Mouse (Mus musculus) kidney, embryonic 15.5 days (tissue): ENCODE measurements around the gene Fasn. TPM values are rescaled to one million over a fixed set of nuclear protein-coding genes. Genes with fewer than 3 reads are reported as not detected.
"Not testable (repeated sequence)": the region's sequence is repeated elsewhere in the genome, so short reads cannot be mapped to it uniquely, and the experiment has no call there.

Source experiments
- ATAC-seq: fragments of 200-750 bp; cut with Nextera tagmentation; replicated peaks from 2 replicates; pipeline ENCODE4 v1.8.0; 2017; ENCODE audit warnings: moderate TSS enrichment; ENCODE audit not compliant: low FRiP score
- H3K27ac ChIP-seq: fragments of 300-500 bp; sonication (generic); 2 replicates; pipeline ENCODE4 v1.5.1; 2015; ENCODE audit warnings: mild to moderate bottlenecking, inconsistent platforms
- H3K27me3 ChIP-seq: fragments of 300-500 bp; sonication (generic); 2 replicates; pipeline ENCODE4 v1.6.1; 2015; ENCODE audit warnings: inconsistent platforms
- H3K36me3 ChIP-seq: fragments of 300-500 bp; sonication (generic); 2 replicates; pipeline ENCODE4 v1.6.1; 2015; ENCODE audit warnings: inconsistent platforms
- H3K4me1 ChIP-seq: fragments of 300-500 bp; sonication (generic); 2 replicates; pipeline ENCODE4 v1.6.1; 2015; ENCODE audit warnings: inconsistent platforms
- H3K4me2 ChIP-seq: fragments of 300-500 bp; sonication (generic); 2 replicates; pipeline ENCODE4 v1.6.1; 2015; ENCODE audit warnings: moderate library complexity, mild to moderate bottlenecking, inconsistent platforms
- H3K4me3 ChIP-seq: fragments of 300-500 bp; sonication (generic); replicated peaks from 2 replicates; pipeline ENCODE4 v1.5.1; 2015; ENCODE audit warnings: mild to moderate bottlenecking, inconsistent platforms
- H3K9ac ChIP-seq: fragments of 300-500 bp; sonication (generic); 2 replicates; pipeline ENCODE4 v1.6.1; 2015; ENCODE audit warnings: mild to moderate bottlenecking, inconsistent platforms
- H3K9me3 ChIP-seq: fragments of 300-500 bp; sonication (generic); replicated peaks from 2 replicates; pipeline ENCODE4 v1.6.1; 2016; ENCODE audit warnings: inconsistent platforms
- WGBS: fragments of 180-500 bp; shearing (Covaris S2); methylation state at CpG from one replicate; pipeline ENCODE4 v1.1.7; 2015; ENCODE audit warnings: mixed read lengths; 5-methylcytosine and 5-hydroxymethylcytosine counted together
- polyA plus RNA-seq: library from polyadenylated mRNA; unstranded; fragments of >200 nt; fragmentation: Nextera tagmentation; extraction: Ambion mirVana; gene quantifications from 2 replicates; pipeline ENCODE4 v1.2.1, GENCODE M21; 2015

The Fasn gene
- polyA plus RNA-seq, 1 experiment from 2014 or later: 51.8 TPM

DNA sequence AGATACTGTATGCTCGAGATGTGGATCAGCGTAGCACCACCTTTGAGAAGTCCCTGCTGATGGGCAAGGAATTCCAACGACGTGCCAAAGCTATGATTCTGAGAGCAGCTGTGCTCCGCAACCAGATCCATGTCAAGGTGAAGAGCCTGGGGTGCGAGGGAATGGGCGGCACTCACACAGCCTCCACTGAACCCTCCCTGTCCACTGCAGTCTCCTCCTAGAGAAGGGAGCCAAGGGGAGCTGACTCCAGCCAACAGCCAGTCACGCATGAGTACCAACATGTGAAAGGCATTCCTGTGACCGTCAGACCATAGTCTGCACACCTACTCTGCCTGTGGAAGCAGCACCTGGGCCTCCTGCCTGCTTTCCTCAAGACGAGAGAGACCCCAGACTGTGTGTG is 35.9 kb downstream of the Fasn start:
- not testable (repeated sequence) for H3K27ac ChIP-seq, H3K4me2 ChIP-seq, H3K9me3 ChIP-seq, H3K27me3 ChIP-seq, H3K4me3 ChIP-seq, H3K9ac ChIP-seq, ATAC-seq
- peaks cover 75% of the 10 kb centered on the region for H3K36me3 ChIP-seq
- peaks cover 24% of the 10 kb centered on the region for H3K4me1 ChIP-seq
- WGBS: 64% methylated on average over 10 of the region's 10 CpGs

DNA sequence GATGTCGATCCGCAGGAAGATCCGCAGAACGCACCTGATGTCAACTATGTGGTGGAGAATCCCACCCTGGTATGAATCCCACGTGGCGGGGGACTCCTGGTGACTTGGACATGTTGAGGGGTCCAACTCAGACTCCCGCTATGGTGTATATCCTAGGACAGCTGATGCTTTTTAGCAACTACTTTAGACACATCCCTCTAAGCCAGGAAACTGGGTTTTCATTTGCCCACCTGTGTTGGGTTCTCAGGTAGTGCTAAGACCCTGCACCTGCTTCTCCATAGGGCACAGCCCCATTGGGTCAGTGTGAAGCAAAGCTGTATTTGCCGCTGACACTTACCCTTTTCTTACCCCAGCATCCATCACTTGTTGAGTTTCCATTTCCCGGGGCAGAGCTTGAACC is 39.2 kb downstream of the Fasn start:
- H3K9me3 ChIP-seq: no peaks in the 10 kb centered on the region

DNA sequence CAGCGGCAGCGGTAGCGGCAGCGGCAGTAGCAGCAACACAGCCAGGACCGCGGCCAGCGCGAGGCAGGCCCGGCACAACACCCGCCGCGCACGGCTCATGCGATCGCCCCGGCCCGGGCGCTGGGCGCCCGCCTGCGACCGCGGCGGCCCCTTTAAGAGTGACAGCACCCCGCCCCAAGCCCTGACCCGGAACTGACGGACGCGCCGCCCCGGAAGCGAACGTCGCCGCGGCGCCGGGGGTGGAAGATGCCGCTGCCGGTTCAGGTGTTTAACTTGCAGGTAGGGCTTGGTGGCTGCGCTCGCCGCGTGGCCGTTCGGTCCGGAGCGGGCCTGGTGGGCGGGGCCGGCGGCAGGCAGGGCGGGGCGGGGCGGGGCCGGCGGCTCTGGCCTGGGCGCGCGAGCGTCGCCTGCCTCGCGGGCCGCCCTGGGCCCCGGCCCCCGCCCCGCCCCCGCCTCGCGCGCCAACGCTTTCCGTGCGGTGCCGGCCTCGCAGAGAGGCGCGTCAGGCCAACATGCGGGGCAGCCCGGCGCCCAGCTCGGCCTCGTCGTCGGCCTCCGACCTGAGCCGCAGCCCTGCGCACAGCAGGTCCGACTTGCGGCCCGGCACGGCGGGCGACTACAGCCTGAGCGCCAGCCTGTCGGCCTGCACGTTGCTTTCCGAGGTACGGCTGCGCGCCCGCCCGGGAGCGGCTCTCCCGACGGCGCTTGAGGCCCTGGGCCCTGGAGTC is 40.1 kb downstream of the Fasn start, which contains the start of the genes Rfng and Gps1:
Gene Rfng, minus strand, starts transcription at position 144 of the 728 bp plus-strand sequence.
Gene Gps1, plus strand, starts transcription at position 209 of the 728 bp plus-strand sequence.
- H3K4me1 ChIP-seq: peaks cover 25% of the 10 kb centered on the region
- H3K9ac ChIP-seq: peak within 1 kb of the TSS; percentile 87
- H3K9me3 ChIP-seq: no peaks in the 10 kb centered on the region
- H3K4me3 ChIP-seq: peak within 1 kb of the TSS; percentile 97
- peak within 1 kb of the TSS; percentile 84 for H3K27ac ChIP-seq
- peak; percentile 78 for ATAC-seq
- H3K4me2 ChIP-seq: peak within 1 kb of the TSS; percentile 94
- 0 out of 2 replicates have a peak, but pooled peaks cover 6% of the 10 kb centered on the region for H3K27me3 ChIP-seq
- H3K36me3 ChIP-seq: peaks cover 46% of the 10 kb centered on the region
- WGBS: under 1% methylated on average over 98 of the region's 107 CpGs

More for the DNA sequence above, 39.2 kb downstream of the Fasn start:
- Histone ChIP-seq H3K4me3 (peak overlapping the region; percentile 97), H3K4me1 (peaks cover 25% of the 10 kb centered on the region), H3K27ac (peak overlapping the region; percentile 84), H3K36me3 (peaks cover 54% of the 10 kb centered on the region), H3K9ac (peak overlapping the region; percentile 87), H3K27me3 (0 out of 2 replicates have a peak, but pooled peaks cover 6% of the 10 kb centered on the region), H3K4me2 (peak overlapping the region; percentile 94)
- no peak for ATAC-seq
- 35% methylated on average over 9 of the region's 9 CpGs for WGBS

DNA sequence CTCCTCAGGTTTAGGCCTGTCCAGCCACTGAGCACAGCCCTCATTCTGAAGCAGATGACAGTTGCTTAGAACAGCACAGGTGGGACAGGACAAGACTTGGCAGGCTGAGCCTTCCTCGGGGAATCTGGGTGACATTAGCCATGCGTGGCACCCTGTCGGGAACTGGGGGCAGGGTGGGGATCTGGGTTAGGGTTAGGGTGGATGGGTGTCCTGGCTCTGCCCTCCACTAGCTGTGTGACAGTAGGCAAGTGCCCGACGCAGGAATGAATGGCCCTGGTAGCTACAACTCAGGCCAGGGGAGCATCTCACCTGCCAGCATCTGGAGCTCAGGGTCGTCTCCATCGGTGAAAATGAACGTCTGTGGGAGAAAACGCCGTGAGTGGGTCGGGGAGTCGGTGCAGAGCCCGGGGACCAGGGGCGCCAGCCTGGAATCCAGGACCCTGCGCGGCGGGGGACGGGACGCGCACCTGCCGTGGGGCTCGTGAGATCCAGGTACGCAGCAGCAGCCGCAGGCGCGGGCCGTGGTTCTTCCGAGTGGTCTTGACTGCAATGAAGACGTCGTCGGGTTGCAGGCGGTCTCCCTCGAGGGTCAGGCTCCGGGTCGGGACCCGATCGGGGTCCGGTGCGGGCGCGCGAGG is 40.8 kb downstream of the Fasn start:
- H3K4me1 ChIP-seq: peaks cover 25% of the 10 kb centered on the region

DNA sequence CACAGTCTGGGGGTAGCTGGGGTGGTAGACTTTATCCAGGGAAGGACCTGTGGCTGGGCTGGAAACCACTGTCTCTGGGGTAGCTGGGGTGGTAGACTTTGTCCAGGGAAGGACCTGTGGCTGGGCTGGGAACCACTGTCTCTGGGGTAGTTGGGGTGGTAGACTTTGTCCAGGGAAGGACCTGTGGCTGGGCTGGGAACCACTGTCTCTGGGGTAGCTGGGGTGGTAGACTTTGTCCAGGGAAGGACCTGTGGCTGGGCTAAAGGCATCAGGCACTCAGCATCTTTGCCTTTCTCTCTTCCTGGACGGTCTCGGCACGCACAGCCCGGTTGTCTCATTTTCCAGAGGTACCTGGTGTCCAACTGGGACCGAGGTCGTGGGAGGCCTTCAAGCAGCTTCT is 43.0 kb downstream of the Fasn start:
- not testable (repeated sequence) for H3K9me3 ChIP-seq, H3K27me3 ChIP-seq, H3K4me2 ChIP-seq, H3K27ac ChIP-seq, H3K9ac ChIP-seq, H3K4me3 ChIP-seq, ATAC-seq
- 96% methylated on average over 6 of the region's 6 CpGs for WGBS
- Histone ChIP-seq H3K36me3 (peaks cover 20% of the 10 kb centered on the region), H3K4me1 (peaks cover 30% of the 10 kb centered on the region)

More for the DNA sequence above, 40.8 kb downstream of the Fasn start:
- Histone ChIP-seq H3K27ac (peak overlapping the region; percentile 84), H3K9me3 (no peaks in the 10 kb centered on the region), H3K4me2 (peak overlapping the region; percentile 94), H3K4me3 (peak overlapping the region; percentile 97), H3K9ac (peak overlapping the region; percentile 87), H3K36me3 (peaks cover 41% of the 10 kb centered on the region), H3K27me3 (0 out of 2 replicates have a peak, but pooled peaks cover 6% of the 10 kb centered on the region)
- ATAC-seq: 0 out of 2 replicates have a peak, but pooled peaks have one; percentile 0
- 2% methylated on average over 42 of the region's 42 CpGs for WGBS

DNA sequence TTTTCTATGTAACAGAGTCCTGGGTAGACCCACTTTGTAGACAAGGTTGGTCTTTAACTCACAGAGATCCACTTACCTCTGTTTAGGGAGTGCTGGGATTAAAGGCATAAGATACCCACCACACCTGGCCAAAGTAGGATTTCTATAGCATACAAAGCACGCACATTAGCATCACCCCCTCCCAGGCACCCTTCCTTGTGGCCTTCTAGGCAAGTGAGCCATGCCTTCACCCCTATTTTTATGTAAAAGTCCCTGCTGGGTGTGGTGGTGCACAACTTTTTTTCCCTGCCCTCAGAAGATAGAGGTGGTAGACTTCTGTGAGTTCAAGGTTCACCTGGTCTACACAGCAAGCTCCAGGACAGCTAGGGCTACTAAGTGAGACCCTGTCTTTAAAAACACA is 44.5 kb downstream of the Fasn start:
- Histone ChIP-seq H3K27me3 (0 out of 2 replicates have a peak, but pooled peaks cover 6% of the 10 kb centered on the region), H3K4me1 (peaks cover 22% of the 10 kb centered on the region), H3K4me2 (no peak overlapping the region), H3K4me3 (no peak overlapping the region), H3K36me3 (peaks cover 13% of the 10 kb centered on the region), H3K27ac (no peak overlapping the region), H3K9ac (no peak overlapping the region), H3K9me3 (no peaks in the 10 kb centered on the region)
- WGBS: 97% methylated on average over 1 of the region's 1 CpGs
- no peak for ATAC-seq

DNA sequence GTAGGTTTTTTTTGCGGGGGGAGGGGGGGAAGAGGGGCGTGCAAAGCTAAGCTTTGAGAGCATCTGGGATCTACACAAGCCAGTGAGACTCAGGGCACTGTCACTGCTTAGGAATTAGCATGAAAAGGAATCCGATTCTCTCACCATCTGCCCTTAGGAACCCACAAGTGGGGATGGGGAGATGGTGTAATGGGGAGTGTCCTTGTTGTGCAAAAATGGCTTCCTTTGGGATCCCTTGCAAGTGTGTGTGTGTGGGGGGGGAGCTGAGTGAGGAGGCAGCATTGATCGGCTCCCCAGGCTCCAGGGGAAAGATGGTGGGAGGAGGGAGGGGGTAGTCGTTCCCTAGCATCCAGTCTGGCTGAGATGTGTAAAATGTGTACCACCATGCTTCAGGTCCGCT is 47.2 kb downstream of the Fasn start:
- no peak overlapping the region for H3K4me2 ChIP-seq
- H3K9ac ChIP-seq: no peak overlapping the region
- no peak for ATAC-seq
- no peak overlapping the region for H3K27ac ChIP-seq
- H3K27me3 ChIP-seq: no peaks in the 10 kb centered on the region; the same call in 1 of the 2 replicates
- H3K4me3 ChIP-seq: no peak overlapping the region
- H3K9me3 ChIP-seq: no peaks in the 10 kb centered on the region
- H3K36me3 ChIP-seq: peaks cover 10% of the 10 kb centered on the region
- H3K4me1 ChIP-seq: peaks cover 10% of the 10 kb centered on the region; the same call in 1 of the 2 replicates
- WGBS: 42% methylated on average over 6 of the region's 6 CpGs

DNA sequence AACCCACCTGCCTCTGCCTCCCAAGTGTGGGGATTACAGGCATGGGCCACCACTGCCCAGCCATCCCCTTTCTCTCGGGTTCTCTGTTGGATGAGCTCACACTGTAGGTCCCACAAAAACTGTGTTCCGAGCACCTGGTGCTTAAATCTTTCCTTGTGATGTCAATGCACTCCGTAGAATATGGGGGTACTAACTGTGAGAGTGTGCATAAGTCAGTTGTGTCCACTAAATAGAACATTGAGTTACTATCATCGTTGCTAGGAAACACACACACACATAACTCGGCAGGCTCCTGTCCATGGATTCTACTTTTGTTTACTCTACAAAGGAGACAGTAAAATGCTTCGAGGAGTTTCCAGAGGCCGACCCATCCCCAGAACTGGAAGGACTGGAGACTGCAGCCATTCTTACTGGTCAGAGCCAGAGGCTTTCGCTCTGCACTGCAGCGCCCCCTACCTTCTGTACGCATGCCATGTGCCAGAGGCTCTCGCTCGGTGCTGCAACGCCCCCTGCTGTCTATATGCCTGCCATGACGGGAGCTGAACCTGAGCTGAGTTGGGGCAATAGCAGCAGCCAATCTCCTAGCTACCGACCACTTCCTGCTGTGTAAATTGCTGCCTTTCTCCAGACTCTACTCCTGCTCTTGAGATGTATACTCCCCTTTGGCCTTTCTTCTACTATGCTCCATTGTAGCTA is 48.4 kb downstream of the Fasn start:
- Histone ChIP-seq H3K27me3 (no peaks in the 10 kb centered on the region; the same call in 1 of the 2 replicates), H3K9me3 (no peaks in the 10 kb centered on the region), H3K4me3 (no peak overlapping the region), H3K4me1 (peaks cover 10% of the 10 kb centered on the region; the same call in 1 of the 2 replicates), H3K9ac (no peak overlapping the region), H3K4me2 (peak overlapping the region; percentile 10; the same call in 1 of the 2 replicates), H3K27ac (no peak overlapping the region), H3K36me3 (peaks cover 9% of the 10 kb centered on the region)
- WGBS: 24% methylated on average over 15 of the region's 15 CpGs
- ATAC-seq: peak; percentile 82

DNA sequence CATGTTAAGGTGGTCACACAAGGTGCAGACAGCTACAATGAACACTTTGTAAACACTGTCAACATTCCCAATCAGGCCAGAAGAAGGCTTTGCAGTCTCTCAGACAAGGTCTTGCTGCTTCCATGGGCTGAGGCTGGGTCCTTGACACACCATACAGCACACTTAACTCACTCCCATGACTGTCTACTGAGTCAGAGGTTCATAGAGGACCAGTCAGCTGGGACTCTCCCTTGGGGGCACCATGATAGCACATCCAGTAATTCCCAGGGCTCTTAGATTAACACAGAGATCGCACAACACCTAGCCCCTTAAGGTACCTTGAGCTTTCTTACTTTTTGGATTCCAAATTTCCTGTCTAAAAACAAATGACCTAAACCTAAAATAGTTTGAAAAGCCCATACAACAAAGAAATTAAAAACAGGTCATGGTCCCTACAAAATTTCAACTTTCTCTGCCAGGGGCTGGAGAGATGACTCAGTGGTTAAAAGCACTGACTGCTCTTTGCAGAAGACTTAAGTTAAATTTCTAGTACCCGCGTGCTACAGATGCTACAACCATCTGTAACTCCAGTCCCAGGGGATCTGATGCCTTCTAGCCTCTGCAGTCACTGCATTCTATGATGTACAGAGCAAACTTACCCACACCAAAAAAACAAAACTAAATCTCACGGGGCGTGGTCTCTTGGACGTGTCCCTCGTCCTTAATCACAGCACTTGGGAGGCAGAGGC is 50.7 kb downstream of the Fasn start:
- WGBS: 90% methylated on average over 7 of the region's 7 CpGs
- Histone ChIP-seq H3K4me1 (peaks cover 10% of the 10 kb centered on the region; the same call in 1 of the 2 replicates), H3K4me2 (no peak overlapping the region), H3K36me3 (no peaks in the 10 kb centered on the region), H3K9me3 (no peaks in the 10 kb centered on the region), H3K9ac (no peak overlapping the region), H3K27ac (no peak overlapping the region), H3K4me3 (no peak overlapping the region), H3K27me3 (no peaks in the 10 kb centered on the region; the same call in 1 of the 2 replicates)
- no peak for ATAC-seq

DNA sequence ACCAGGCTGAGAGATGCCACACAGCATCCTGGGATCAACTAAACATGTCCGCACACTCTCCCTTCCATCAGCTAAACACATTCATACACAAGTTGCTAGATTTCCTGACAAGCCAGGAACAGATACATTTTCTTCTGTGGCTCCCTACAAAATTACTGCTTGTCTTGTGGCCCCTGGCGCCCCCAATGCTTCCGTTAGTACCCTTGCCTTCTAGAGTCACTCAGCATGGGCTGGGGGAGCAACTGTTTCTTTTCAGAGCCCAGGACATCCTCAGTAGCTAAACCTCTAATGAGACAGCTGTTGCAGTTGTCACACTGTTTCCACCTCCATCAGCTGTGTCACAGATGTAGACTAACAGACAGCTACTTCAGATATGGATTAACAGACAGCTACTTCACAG is 51.6 kb downstream of the Fasn start:
- H3K4me3 ChIP-seq: no peak overlapping the region
- H3K9me3 ChIP-seq: no peaks in the 10 kb centered on the region
- H3K27me3 ChIP-seq: no peaks in the 10 kb centered on the region; the same call in 1 of the 2 replicates
- no peak overlapping the region for H3K27ac ChIP-seq
- H3K4me2 ChIP-seq: no peak overlapping the region
- H3K4me1 ChIP-seq: peaks cover 13% of the 10 kb centered on the region; the same call in 1 of the 2 replicates
- H3K9ac ChIP-seq: no peak overlapping the region
- no peak for ATAC-seq
- no peaks in the 10 kb centered on the region for H3K36me3 ChIP-seq
- 76% methylated on average over 3 of the region's 3 CpGs for WGBS

DNA sequence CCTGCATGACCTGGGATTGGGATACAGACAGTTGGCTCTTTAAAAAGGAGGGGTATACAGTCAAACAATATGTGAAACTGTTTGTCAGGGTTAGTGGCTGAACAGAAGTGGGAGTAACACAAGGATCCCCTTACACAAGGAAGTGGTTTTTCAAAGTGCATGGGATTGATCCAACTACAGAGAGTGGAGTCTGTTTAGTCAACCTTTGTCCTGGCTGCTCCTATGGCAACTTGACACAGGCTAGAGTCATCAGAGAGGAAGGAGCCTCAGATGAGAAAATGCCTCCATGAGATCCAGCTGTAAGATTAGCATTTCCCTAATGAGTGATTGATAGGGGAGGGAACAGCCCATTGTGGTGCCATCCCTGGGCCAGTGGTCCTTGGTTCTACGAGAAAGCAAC is 56.1 kb downstream of the Fasn start:
- no peaks in the 10 kb centered on the region for H3K36me3 ChIP-seq
- WGBS: 25% methylated on average over 1 of the region's 1 CpGs
- peaks cover 5% of the 10 kb centered on the region; the same call in 1 of the 2 replicates for H3K27me3 ChIP-seq
- ATAC-seq: no peak; the same call in 1 of the 2 replicates
- no peak overlapping the region for H3K9ac ChIP-seq
- H3K27ac ChIP-seq: no peak overlapping the region
- H3K4me1 ChIP-seq: 0 out of 2 replicates have a peak, but pooled peaks cover 2% of the 10 kb centered on the region
- no peaks in the 10 kb centered on the region for H3K9me3 ChIP-seq
- no peak overlapping the region for H3K4me2 ChIP-seq
- no peak overlapping the region for H3K4me3 ChIP-seq
